Mouse (Mus musculus): Measurements from ENCODE around the gene Pitpnm3.

Pitpnm3 gene

DNA sequence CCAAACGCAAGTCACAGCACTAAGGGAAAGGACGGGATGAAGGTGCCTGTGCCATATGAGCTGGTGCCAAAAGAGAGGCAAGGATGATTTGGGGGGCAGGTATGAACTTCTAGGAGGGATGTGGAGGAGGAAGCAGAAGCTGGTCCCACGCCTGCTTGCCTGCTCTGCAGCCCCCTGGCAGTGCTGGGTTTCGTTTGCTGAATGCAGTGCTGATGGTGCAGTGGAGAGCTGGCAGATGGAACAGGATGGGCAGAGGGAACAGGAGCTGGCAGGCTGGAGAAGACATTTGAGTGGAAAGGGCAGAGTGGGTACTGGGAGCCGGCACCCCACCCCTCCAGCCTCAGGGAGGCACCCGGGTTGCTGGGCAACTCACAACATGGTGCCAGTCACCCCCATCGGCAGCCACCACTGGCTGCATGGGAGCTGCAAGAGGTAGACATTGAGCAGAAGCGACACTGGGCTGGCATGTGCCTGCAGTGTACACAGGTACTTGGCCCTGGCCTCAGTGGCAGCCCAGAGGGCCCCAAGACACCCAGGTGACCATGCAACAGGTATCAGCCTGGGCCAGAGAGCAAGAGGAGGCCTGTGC, 86.3 kb downstream of the Pitpnm3 start:
- no peak for DNase-seq

DNA sequence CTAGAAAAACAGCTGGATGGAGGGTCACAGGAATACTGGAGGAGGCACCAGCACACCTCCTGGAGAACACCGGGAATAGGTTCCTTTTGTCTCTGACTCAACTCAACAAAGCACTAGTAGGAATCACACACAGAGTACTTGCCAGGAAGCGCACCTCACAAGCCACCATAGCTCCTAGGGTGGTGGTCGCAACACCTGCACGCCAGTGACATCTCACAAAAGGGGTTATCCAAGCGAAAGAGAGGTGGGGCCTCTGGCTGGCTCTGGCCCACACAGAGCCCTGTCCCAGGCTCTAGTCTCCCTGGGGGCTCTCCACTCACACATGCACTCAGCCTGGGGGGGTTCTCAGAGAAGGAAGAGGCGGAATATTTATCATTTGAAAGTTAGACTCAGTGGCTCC, 86.8 kb downstream of the Pitpnm3 start:
- DNase-seq, result no peak

- no peak for DNase-seq
Observed at GRCm38 (mm10) chr11:72044231-72044630, 91.3 kb downstream of the Pitpnm3 start.

DNA sequence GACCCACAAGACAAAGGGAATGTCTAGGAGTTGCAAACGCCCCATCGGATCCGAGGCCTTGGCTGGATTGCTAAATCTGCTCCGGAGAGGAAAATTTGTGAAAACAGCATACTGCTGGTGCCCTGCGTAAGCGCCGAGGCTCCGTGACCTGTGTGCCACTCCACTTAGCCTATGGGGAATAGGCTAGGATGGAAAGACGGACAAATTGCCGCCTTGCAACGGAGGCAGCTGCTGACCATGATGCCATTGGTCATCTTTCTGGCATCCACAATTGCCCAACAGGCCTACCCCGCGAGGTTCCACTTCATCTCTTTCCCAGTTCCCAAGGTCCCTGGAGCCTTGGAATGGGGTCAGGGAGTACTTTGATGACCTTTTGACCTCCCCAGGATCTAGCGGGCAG, 92.9 kb downstream of the Pitpnm3 start:
- DNase-seq, result no peak

DNA sequence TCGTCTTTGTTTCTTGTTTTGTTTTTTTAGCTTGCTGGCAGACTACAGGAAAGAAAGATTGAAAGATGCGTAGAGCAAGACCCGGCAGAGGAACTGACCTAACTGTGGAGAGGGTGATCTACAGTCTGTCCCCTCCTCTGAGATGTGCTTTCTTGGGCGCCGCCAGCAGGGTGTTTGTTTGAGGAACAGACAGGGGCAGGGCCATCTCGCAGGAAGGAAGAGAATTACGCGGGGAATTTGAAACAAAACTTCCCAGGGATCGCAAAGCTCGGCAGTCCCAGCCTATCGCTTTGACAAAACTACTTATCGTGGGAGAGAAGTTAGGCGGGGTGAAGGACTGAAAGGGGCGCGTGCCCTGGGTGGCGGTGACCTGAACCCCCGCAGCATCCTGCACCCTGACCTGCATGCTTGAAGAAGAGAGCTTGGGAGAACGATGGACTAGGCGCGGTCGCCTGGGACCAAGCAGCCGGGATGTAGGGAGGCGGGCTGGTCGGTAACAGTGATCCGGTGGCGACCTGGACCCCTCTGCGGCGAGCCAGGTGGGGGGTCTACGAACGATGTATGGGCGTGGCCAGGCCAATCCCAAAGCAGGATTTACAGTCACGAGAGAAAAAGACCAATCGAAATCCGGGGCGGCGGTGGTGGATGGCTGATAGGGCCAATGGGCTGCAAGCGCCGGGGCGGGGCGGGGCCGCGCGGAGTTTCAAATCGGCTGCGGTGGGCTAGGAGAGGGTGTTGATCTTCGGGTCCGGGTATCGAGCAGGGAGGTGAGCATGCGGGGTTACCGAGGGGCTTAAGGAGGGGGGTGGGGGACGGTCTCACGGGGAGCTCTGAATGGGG, 93.6 kb downstream of the Pitpnm3 start, which contains the start of gene Pimreg:
Gene Pimreg, plus strand, starts transcription at position 265 of the 840 bp plus-strand sequence.
- DNase-seq, result peak; percentile 89

- DNase-seq, result no peak
Observed at GRCm38 (mm10) chr11:72041290-72041767, 94.2 kb downstream of the Pitpnm3 start.

GRCm38 (mm10) chr11:72039599-72040386, 95.8 kb downstream of the Pitpnm3 start:
- no peak for DNase-seq

DNA sequence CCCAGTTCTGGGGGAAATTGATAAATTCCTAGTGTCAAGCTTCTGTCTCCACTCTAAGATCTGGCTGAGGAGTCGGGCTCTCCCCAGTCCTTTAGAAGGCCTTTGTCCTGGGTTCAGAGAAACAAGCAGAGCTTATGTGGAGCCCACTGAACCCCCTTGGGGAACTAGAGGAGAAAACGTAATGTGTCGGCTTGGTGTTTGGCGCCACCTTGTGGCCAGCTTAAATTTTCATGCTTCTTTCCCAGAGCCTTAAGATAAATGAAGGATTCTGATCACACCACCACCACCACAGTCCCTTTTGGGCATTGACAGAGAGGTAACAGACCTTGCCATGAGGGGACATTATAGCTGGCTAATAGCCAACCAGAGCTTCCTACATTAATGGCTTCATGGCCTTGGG, 97.6 kb downstream of the Pitpnm3 start:
- peak; percentile 70 for DNase-seq

GRCm38 (mm10) chr11:72037409-72037808, 98.2 kb downstream of the Pitpnm3 start, which contains the start of gene Aipl1:
Gene Aipl1 (minus strand): TSS chr11:72037509.
- DNase-seq, result no peak

GRCm38 (mm10) chr11:72032589-72032988, 103.0 kb downstream of the Pitpnm3 start:
- no peak for DNase-seq

DNA sequence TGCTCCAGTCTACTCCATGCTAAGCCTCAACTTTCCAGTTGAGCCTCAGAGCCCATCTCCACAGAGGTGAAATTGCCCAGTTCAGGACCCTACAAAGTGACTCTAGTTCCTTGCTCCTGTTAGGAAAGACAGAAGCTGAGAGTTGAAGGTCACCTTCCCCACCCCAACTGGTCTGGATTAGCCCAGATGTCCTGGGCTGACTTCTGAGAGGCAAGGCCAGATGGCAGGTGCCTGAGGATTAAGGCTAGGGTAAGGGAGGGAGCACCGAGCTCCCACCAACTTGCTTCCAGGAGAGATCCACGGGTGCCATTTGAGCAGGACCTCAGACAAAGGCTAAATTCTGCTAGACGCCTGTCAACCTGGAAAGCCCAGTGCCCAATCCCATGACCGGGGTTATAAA, 103.5 kb downstream of the Pitpnm3 start:
- DNase-seq, result no peak

- DNase-seq, result no peak
Observed at GRCm38 (mm10) chr11:72031353-72031752, 104.2 kb downstream of the Pitpnm3 start.

- peak; percentile 53 for DNase-seq
Observed at GRCm38 (mm10) chr11:72029143-72029542, 106.4 kb downstream of the Pitpnm3 start.

- DNase-seq, result no peak
Observed at GRCm38 (mm10) chr11:72027836-72028235, 107.7 kb downstream of the Pitpnm3 start.

DNA sequence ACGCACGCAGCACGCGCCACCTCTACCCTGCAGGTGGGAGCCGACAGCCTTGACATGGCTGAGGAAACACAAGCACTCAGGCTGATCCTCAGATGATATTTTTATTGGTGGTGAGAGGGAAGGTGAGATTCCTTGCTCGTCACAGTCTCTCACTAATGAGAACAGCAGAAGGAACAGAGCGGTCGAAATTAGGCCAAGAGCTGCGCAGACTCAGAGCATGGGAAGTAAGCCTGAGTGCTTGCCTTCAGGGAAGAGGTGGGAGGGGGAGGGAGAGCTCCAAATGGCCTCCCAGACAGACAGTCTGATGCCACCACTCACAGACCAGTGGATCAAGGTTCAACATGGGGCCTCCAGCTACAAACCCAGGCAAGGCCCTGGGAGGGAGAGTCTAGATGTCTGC, 109.1 kb downstream of the Pitpnm3 start:
- no peak for DNase-seq

- no peak for DNase-seq
Observed at GRCm38 (mm10) chr11:72025843-72026242, 109.7 kb downstream of the Pitpnm3 start.

DNA sequence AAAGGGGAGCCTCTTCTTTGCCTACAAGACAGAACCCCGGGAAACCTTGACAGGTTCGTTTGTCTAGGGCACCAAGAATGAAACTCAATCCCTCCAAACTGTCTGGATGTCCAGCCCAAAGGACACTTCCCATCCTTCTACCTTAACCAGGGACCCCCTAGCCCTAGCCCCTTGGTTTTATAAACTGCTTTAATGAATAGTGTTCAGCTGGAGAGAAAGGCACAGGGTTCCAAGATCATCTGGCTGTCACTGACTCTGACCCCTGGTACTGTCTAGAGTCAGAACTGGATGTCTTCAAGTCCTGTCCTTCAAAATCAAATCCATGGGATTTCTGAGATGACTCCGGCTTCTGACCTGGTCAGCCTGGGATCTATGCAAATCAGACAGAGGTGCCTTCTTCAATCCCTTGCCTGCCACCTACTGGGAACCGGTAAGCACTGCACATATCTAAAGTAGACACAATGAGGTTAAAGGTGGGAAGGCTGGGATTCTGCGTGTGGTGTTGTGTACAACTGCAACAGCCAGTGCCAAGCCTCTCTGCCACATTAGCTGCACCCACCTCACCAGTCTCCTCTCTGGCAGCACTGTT, 111.3 kb downstream of the Pitpnm3 start:
- peak; percentile 74 for DNase-seq

DNA sequence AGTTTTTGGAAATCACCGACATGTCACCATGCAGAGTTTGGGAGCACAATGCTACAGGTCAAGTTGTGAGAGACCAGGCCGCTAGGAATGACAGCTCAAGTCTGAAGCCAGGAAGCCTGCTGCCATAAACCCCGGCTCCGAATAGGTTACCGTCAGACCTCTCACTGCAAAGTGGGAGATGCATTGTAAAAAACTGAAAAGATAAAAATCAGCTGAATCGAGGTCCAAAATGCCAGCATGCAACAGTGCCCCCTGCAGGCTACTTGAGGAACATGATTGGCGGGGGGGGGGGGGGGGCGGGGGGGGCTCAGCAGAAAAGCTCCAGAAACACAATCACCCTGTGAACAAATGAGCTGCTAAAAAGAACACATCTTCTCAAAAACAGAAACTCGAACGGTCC, 112.0 kb downstream of the Pitpnm3 start:
- DNase-seq, result peak; percentile 16

DNA sequence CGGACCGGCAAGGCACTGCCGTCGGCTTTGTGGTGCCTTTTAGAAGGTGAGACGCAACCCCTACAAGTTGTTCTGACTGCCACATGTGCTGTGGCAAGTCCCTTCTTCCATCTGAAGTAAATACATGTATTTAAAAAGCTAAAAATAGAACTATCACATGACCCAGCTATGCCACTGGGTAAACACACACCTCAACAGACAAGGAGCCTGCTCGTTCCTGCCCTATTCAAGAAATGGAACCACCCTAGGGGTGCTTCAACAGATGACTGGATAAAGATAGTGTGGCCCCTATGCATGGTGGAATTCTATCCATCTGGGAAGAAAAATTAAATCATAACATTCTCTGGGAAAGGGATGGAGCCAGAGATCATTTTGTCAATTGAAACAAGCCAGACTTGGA, 112.8 kb downstream of the Pitpnm3 start:
- DNase-seq, result no peak

GRCm38 (mm10) chr11:72021015-72021414, 114.6 kb downstream of the Pitpnm3 start:
- no peak for DNase-seq

DNA sequence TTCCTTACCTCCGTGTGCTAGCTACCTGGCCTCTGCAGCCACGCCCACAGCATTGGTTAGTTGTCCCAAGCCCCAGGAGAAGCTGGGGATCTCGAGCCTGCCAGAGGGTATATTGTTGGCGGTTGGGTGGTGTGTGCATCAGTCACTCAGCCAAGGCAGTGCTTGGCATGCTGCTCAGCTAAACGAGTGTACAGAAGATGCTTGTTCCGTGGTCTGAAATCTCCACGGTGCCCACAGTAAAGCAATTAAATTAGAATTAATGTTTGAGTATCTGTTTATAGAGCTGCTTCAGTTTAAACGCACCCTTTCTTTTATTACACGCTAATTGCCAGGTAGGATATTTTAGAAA, 118.4 kb downstream of the Pitpnm3 start:
- no peak for DNase-seq

DNA sequence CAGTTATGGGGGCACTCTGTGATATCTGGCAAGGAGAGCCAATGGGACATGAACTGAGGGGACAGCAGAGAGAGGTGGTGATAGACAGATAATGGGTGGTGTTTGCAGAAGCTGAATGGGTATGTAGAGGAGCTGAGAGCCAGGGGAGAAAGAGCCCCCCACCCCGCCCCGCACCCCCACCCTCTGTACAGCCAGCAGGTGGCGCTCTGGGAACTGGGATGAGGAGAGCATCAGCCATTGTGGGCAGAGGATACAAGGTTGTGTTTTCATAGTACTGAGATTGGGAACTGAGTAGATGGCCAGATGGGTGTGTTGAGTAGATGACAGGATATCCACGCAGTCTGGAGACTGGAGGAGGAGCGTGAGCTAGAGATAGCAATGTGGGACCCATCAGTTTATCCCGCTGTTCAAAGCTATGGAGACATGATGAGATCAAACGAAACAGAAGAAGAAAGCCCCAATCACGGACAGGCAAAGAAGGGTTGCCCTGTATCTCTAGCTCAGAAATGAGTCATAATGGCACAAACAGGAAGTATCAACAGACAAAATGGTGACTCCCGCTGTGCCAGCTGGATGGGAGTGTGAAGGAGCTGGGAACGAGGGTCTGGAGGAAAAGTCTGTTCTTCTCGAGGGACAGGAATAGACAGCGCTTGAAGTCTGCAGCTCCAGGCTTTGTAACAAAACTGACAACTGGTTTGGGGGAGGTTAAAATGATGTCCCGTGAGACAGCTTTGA, 118.9 kb downstream of the Pitpnm3 start:
- DNase-seq, result no peak

All from kidney, postnatal 14 days (tissue).